Mouse (Mus musculus) brain, embryonic 14.5 days (tissue): Measurements from ENCODE around the gene Sorcs2.

Experiments
- CTCF ChIP-seq: fragments of 200-500 bp; IDR thresholded peaks from 2 replicates; pipeline ENCODE4 v1.5.1; 2012; ENCODE audit warnings: inconsistent platforms, mild to moderate bottlenecking, moderate library complexity, borderline replicate concordance; ENCODE audit not compliant: insufficient read depth, insufficient read length; ENCODE audit errors: extremely low read depth
- POLR2A ChIP-seq: fragments of 200-500 bp; IDR thresholded peaks from 2 replicates; pipeline ENCODE4 v1.6.1; 2012; ENCODE audit warnings: mild to moderate bottlenecking, inconsistent platforms, borderline replicate concordance; ENCODE audit not compliant: poor library complexity, insufficient read depth, insufficient read length, severe bottlenecking; ENCODE audit errors: extremely low read depth

- TF ChIP-seq CTCF (no peak), POLR2A (no peak)
Observed at GRCm38 (mm10) chr5:35970380-35971105, 427.4 kb downstream of the Sorcs2 start.
